Mouse (Mus musculus) cerebellum, adult 11 months (tissue): ENCODE measurements around the gene Aste1.

Source experiments
- DNase-seq: peaks from one replicate; pipeline ENCODE4 v3.0.0; 2022

Aste1 gene

GRCm38 (mm10) chr9:105395218-105395627 is at the start of gene Aste1, which contains the start of gene Nek11:
Aste1 (plus strand) TSS chr9:105395392.
Nek11 (minus strand) TSS chr9:105395524.
- peak; percentile 81 for DNase-seq

- DNase-seq, result no peak
Measured at GRCm38 (mm10) chr9:105348242-105349031, 46.8 kb upstream of the Aste1 start.

- no peak for DNase-seq
Measured at GRCm38 (mm10) chr9:105349034-105349433, 46.2 kb upstream of the Aste1 start.

GRCm38 (mm10) chr9:105362181-105362580 is 33.0 kb upstream of the Aste1 start:
- no peak for DNase-seq

- no peak for DNase-seq
Measured at GRCm38 (mm10) chr9:105363520-105364231, 31.5 kb upstream of the Aste1 start.

GRCm38 (mm10) chr9:105366199-105366598 is 29.0 kb upstream of the Aste1 start:
- DNase-seq, result no peak

GRCm38 (mm10) chr9:105368605-105369004 is 26.6 kb upstream of the Aste1 start:
- no peak for DNase-seq

GRCm38 (mm10) chr9:105374361-105374760 is 20.8 kb upstream of the Aste1 start:
- no peak for DNase-seq

GRCm38 (mm10) chr9:105376411-105376810 is 18.8 kb upstream of the Aste1 start:
- no peak for DNase-seq

GRCm38 (mm10) chr9:105376954-105377530 is 18.1 kb upstream of the Aste1 start:
- DNase-seq, result no peak

- DNase-seq, result no peak
Measured at GRCm38 (mm10) chr9:105377622-105378021, 17.6 kb upstream of the Aste1 start.

- DNase-seq, result no peak
Measured at GRCm38 (mm10) chr9:105379533-105380145, 15.6 kb upstream of the Aste1 start.

- no peak for DNase-seq
Measured at GRCm38 (mm10) chr9:105387403-105387802, 7.8 kb upstream of the Aste1 start.

GRCm38 (mm10) chr9:105389289-105389688 is 5.9 kb upstream of the Aste1 start:
- peak; percentile 33 for DNase-seq

GRCm38 (mm10) chr9:105390616-105391015 is 4.6 kb upstream of the Aste1 start:
- DNase-seq, result no peak

- no peak for DNase-seq
Measured at GRCm38 (mm10) chr9:105394720-105395119, 472 bp upstream of the Aste1 start.

- DNase-seq, result no peak
Measured at GRCm38 (mm10) chr9:105408549-105408948, 13.4 kb downstream of the Aste1 start.

GRCm38 (mm10) chr9:105459032-105459431 is 63.8 kb downstream of the Aste1 start:
- DNase-seq, result no peak

GRCm38 (mm10) chr9:105461496-105461895 is 66.3 kb downstream of the Aste1 start:
- DNase-seq, result no peak
